Mouse (Mus musculus): Measurements from ENCODE around the gene Lpcat3. TPM values are rescaled to one million over a fixed set of nuclear protein-coding genes. Genes with fewer than 3 reads are reported as not detected.

Lpcat3 gene
- polyA plus RNA-seq, 1 experiment from 2014 or later, result 49.9 TPM

- ATAC-seq (ENCODE audit: low FRiP score, low read depth), result no peak
- peak overlapping the region; percentile 56 for H3K9ac ChIP-seq
- no peaks in the 10 kb centered on the region for H3K27me3 ChIP-seq
- H3K4me3 ChIP-seq, result peak overlapping the region; percentile 59
- WGBS, result 25% methylated on average over 6 of the region's 6 CpGs
- H3K4me1 ChIP-seq (replicated peaks), result peaks cover 16% of the 10 kb centered on the region
- peak overlapping the region; percentile 86 for H3K27ac ChIP-seq (replicated peaks)
- H3K9me3 ChIP-seq, result no peaks in the 10 kb centered on the region
- H3K4me2 ChIP-seq, result peak overlapping the region; percentile 84
- H3K36me3 ChIP-seq, result no peaks in the 10 kb centered on the region
These were observed 832 bp upstream of the Lpcat3 start for GRCm38 (mm10) chr6:124661995-124662394.

GRCm38 (mm10) chr6:124663424-124663795, 583 bp downstream of the Lpcat3 start:
- ATAC-seq (ENCODE audit: low FRiP score, low read depth), result no peak
- 19% methylated on average over 13 of the region's 13 CpGs for WGBS
- Histone ChIP-seq H3K9me3 (no peaks in the 10 kb centered on the region), H3K4me3 (peak overlapping the region; percentile 59), H3K27me3 (no peaks in the 10 kb centered on the region), H3K4me2 (peak overlapping the region; percentile 84), H3K36me3 (no peaks in the 10 kb centered on the region), H3K9ac (peak overlapping the region; percentile 56), H3K4me1 (replicated peaks) (peaks cover 16% of the 10 kb centered on the region), H3K27ac (replicated peaks) (peak overlapping the region; percentile 86)

- no peak overlapping the region for H3K9ac ChIP-seq
- peaks cover 16% of the 10 kb centered on the region for H3K4me1 ChIP-seq (replicated peaks)
- H3K4me3 ChIP-seq, result peak overlapping the region; percentile 59
- no peaks in the 10 kb centered on the region for H3K36me3 ChIP-seq
- H3K4me2 ChIP-seq, result peak overlapping the region; percentile 84
- WGBS, result 83% methylated on average over 7 of the region's 7 CpGs
- no peak for ATAC-seq (ENCODE audit: low FRiP score, low read depth)
- no peaks in the 10 kb centered on the region for H3K27me3 ChIP-seq
- H3K9me3 ChIP-seq, result no peaks in the 10 kb centered on the region
- no peak overlapping the region for H3K27ac ChIP-seq (replicated peaks)
These were observed 1.4 kb downstream of the Lpcat3 start for GRCm38 (mm10) chr6:124664256-124664655.

- Histone ChIP-seq H3K9me3 (no peaks in the 10 kb centered on the region), H3K4me1 (replicated peaks) (peaks cover 16% of the 10 kb centered on the region), H3K9ac (no peak overlapping the region), H3K27me3 (no peaks in the 10 kb centered on the region), H3K27ac (replicated peaks) (no peak overlapping the region), H3K36me3 (no peaks in the 10 kb centered on the region), H3K4me2 (no peak overlapping the region), H3K4me3 (no peak overlapping the region)
- ATAC-seq (ENCODE audit: low FRiP score, low read depth), result no peak
- 95% methylated on average over 10 of the region's 10 CpGs for WGBS
These were observed 2.2 kb downstream of the Lpcat3 start for GRCm38 (mm10) chr6:124665011-124665410.

GRCm38 (mm10) chr6:124669234-124669859, 6.5 kb downstream of the Lpcat3 start:
- no peaks in the 10 kb centered on the region for H3K27me3 ChIP-seq

GRCm38 (mm10) chr6:124670281-124670900, 7.6 kb downstream of the Lpcat3 start:
- Histone ChIP-seq H3K4me1 (replicated peaks) (no peaks in the 10 kb centered on the region), H3K4me2 (no peak overlapping the region), H3K9me3 (no peaks in the 10 kb centered on the region), H3K36me3 (no peaks in the 10 kb centered on the region), H3K27ac (replicated peaks) (no peak overlapping the region), H3K9ac (no peak overlapping the region), H3K4me3 (no peak overlapping the region), H3K27me3 (no peaks in the 10 kb centered on the region)
- WGBS, result 95% methylated on average over 7 of the region's 7 CpGs
- ATAC-seq (ENCODE audit: low FRiP score, low read depth), result no peak

More at GRCm38 (mm10) chr6:124669234-124669859, 6.5 kb downstream of the Lpcat3 start:
- no peaks in the 10 kb centered on the region for H3K36me3 ChIP-seq
- no peaks in the 10 kb centered on the region for H3K9me3 ChIP-seq
- peaks cover under 1% of the 10 kb centered on the region for H3K4me1 ChIP-seq (replicated peaks)
- H3K4me2 ChIP-seq, result no peak overlapping the region
- no peak overlapping the region for H3K4me3 ChIP-seq
- no peak overlapping the region for H3K27ac ChIP-seq (replicated peaks)
- WGBS, result 93% methylated on average over 11 of the region's 11 CpGs
- H3K9ac ChIP-seq, result no peak overlapping the region
- ATAC-seq (ENCODE audit: low FRiP score, low read depth), result no peak

GRCm38 (mm10) chr6:124672100-124672499, 9.3 kb downstream of the Lpcat3 start:
- H3K4me2 ChIP-seq, result no peak overlapping the region
- H3K27me3 ChIP-seq, result no peaks in the 10 kb centered on the region
- H3K9ac ChIP-seq, result no peak overlapping the region
- no peaks in the 10 kb centered on the region for H3K4me1 ChIP-seq (replicated peaks)
- 83% methylated on average over 6 of the region's 6 CpGs for WGBS
- H3K4me3 ChIP-seq, result no peak overlapping the region
- no peaks in the 10 kb centered on the region for H3K9me3 ChIP-seq
- no peaks in the 10 kb centered on the region for H3K36me3 ChIP-seq
- no peak overlapping the region for H3K27ac ChIP-seq (replicated peaks)
- ATAC-seq (ENCODE audit: low FRiP score, low read depth), result no peak

GRCm38 (mm10) chr6:124673619-124674018, 10.8 kb downstream of the Lpcat3 start:
- H3K27ac ChIP-seq (replicated peaks), result no peak overlapping the region
- H3K27me3 ChIP-seq, result no peaks in the 10 kb centered on the region
- no peak overlapping the region for H3K4me3 ChIP-seq
- no peaks in the 10 kb centered on the region for H3K36me3 ChIP-seq
- no peaks in the 10 kb centered on the region for H3K9me3 ChIP-seq
- H3K9ac ChIP-seq, result no peak overlapping the region
- WGBS, result 85% methylated on average over 9 of the region's 9 CpGs
- no peak overlapping the region for H3K4me2 ChIP-seq
- no peaks in the 10 kb centered on the region for H3K4me1 ChIP-seq (replicated peaks)
- no peak for ATAC-seq (ENCODE audit: low FRiP score, low read depth)

GRCm38 (mm10) chr6:124674591-124674990, 11.8 kb downstream of the Lpcat3 start:
- WGBS, result 98% methylated on average over 7 of the region's 7 CpGs
- Histone ChIP-seq H3K27ac (replicated peaks) (no peak overlapping the region), H3K9me3 (no peaks in the 10 kb centered on the region), H3K9ac (no peak overlapping the region), H3K27me3 (no peaks in the 10 kb centered on the region), H3K4me3 (no peak overlapping the region), H3K36me3 (no peaks in the 10 kb centered on the region), H3K4me2 (no peak overlapping the region), H3K4me1 (replicated peaks) (no peaks in the 10 kb centered on the region)
- ATAC-seq (ENCODE audit: low FRiP score, low read depth), result no peak

- no peaks in the 10 kb centered on the region for H3K9me3 ChIP-seq
- H3K4me3 ChIP-seq, result no peak overlapping the region
- no peak overlapping the region for H3K27ac ChIP-seq (replicated peaks)
- ATAC-seq (ENCODE audit: low FRiP score, low read depth), result no peak
- no peak overlapping the region for H3K9ac ChIP-seq
- no peaks in the 10 kb centered on the region for H3K27me3 ChIP-seq
- no peaks in the 10 kb centered on the region for H3K4me1 ChIP-seq (replicated peaks)
- 94% methylated on average over 6 of the region's 6 CpGs for WGBS
- no peak overlapping the region for H3K4me2 ChIP-seq
- H3K36me3 ChIP-seq, result no peaks in the 10 kb centered on the region
These were observed 13.3 kb downstream of the Lpcat3 start for GRCm38 (mm10) chr6:124676171-124676570.

GRCm38 (mm10) chr6:124678769-124679168, 15.9 kb downstream of the Lpcat3 start:
- ATAC-seq (ENCODE audit: low FRiP score, low read depth), result no peak
- H3K4me3 ChIP-seq, result no peak overlapping the region

GRCm38 (mm10) chr6:124679486-124679885, 16.7 kb downstream of the Lpcat3 start:
- no peak overlapping the region for H3K4me3 ChIP-seq
- H3K4me1 ChIP-seq (replicated peaks), result no peaks in the 10 kb centered on the region
- no peak overlapping the region for H3K27ac ChIP-seq (replicated peaks)
- H3K27me3 ChIP-seq, result no peaks in the 10 kb centered on the region
- H3K4me2 ChIP-seq, result no peak overlapping the region
- ATAC-seq (ENCODE audit: low FRiP score, low read depth), result no peak
- H3K9me3 ChIP-seq, result no peaks in the 10 kb centered on the region
- no peak overlapping the region for H3K9ac ChIP-seq
- H3K36me3 ChIP-seq, result no peaks in the 10 kb centered on the region
- WGBS, result 95% methylated on average over 3 of the region's 3 CpGs

More at GRCm38 (mm10) chr6:124678769-124679168, 15.9 kb downstream of the Lpcat3 start:
- Histone ChIP-seq H3K27me3 (no peaks in the 10 kb centered on the region), H3K27ac (replicated peaks) (no peak overlapping the region), H3K4me2 (no peak overlapping the region), H3K9ac (no peak overlapping the region), H3K4me1 (replicated peaks) (no peaks in the 10 kb centered on the region), H3K9me3 (no peaks in the 10 kb centered on the region), H3K36me3 (no peaks in the 10 kb centered on the region)
- 93% methylated on average over 7 of the region's 7 CpGs for WGBS
